In genomic region chr2:36011331-36011825, GRCm38 (mm10) we compare ENCODE assay signal across 9 mouse cellular contexts. TPM values are rescaled to one million over a fixed set of nuclear protein-coding genes. Genes with fewer than 3 reads are reported as not detected.
DNase-seq lines count a peak whose midpoint lies in the region; ATAC-seq and TF ChIP-seq lines count a peak whose summit lies in the region.
"Had no signal": no experiment of that assay in that cellular context is flagged by ENCODE, and none has a peak within 500 bp of the region (broad histone marks: within the 10 kb centered on the region; RNA-seq: fewer than 3 reads in every experiment).

No protein-coding gene starts in this region.

- H3K4me2 ChIP-seq in heart, embryonic 12.5 days = peak overlapping the region; percentile 95
- peak overlapping the region; percentile 78 for H3K4me2 ChIP-seq in hindbrain, embryonic 12.5 days (replicated peaks)
- peak overlapping the region; percentile 83 for H3K4me2 ChIP-seq in midbrain, postnatal 0 days (ENCODE audit: low read depth, low read length, poor library complexity, severe bottlenecking)

- H3K4me3 ChIP-seq in heart, embryonic 12.5 days = peak overlapping the region; percentile 56
- H3K4me3 ChIP-seq in brown adipose tissue, adult 24 weeks (ENCODE audit: insufficient read depth, low read depth, low read length) = peak overlapping the region; percentile 51
- H3K4me3 ChIP-seq in hindbrain, embryonic 12.5 days = peak overlapping the region; percentile 44
- H3K4me3 ChIP-seq in limb, embryonic 10.5 days = peak overlapping the region; percentile 62
- H3K4me3 ChIP-seq in midbrain, postnatal 0 days (ENCODE audit: low read depth, low read length) = peak overlapping the region; percentile 47

- no peak for DNase-seq in heart, adult 9 months (ENCODE audit: low spot score in 2 of 2)
- DNase-seq in limb, embryonic 10.5 days (ENCODE audit: low spot score) = peak; percentile 60
- DNase-seq in midbrain, postnatal 0 days (ENCODE audit: low spot score) = peak; percentile 14
- no peak for DNase-seq in adipocyte (ENCODE audit: low spot score)
- no peak for DNase-seq in adrenal gland, adult 8-10 months

- peak; percentile 59 for TF ChIP-seq CTCF in midbrain, postnatal 0 days (IDR thresholded peaks at IDR 0.05)

- peak overlapping the region; percentile 69 for H3K9ac ChIP-seq in heart, embryonic 12.5 days
- H3K9ac ChIP-seq in hindbrain, embryonic 12.5 days = peak overlapping the region; percentile 61
- H3K9ac ChIP-seq in midbrain, postnatal 0 days (replicated peaks; ENCODE audit: low read length, poor library complexity, severe bottlenecking) = peak overlapping the region; percentile 59

- WGBS in heart, embryonic 12.5 days = 1% methylated on average over 44 of the region's 44 CpGs
- under 1% methylated on average over 44 of the region's 44 CpGs for WGBS in hindbrain, embryonic 12.5 days
- under 1% methylated on average over 44 of the region's 44 CpGs for WGBS in limb, embryonic 10.5 days
- whole genome bisulfite sequencing in midbrain, postnatal 0 days = under 1% methylated on average over 44 of the region's 44 CpGs

- no peaks in the 10 kb centered on the region for H3K36me3 ChIP-seq in heart, embryonic 12.5 days
- H3K36me3 ChIP-seq in hindbrain, embryonic 12.5 days = no peaks in the 10 kb centered on the region
- no peaks in the 10 kb centered on the region for H3K36me3 ChIP-seq in limb, embryonic 10.5 days
- no peaks in the 10 kb centered on the region for H3K36me3 ChIP-seq in midbrain, postnatal 0 days (ENCODE audit: insufficient read depth, low read length)

- ATAC-seq in heart, embryonic 12.5 days (ENCODE audit: insufficient number of reproducible peaks, low FRiP score) = no peak
- ATAC-seq in hindbrain, embryonic 12.5 days (ENCODE audit: low FRiP score) = peak; percentile 36; the same call in 1 of the 2 replicates
- ATAC-seq in midbrain, postnatal 0 days (ENCODE audit: low FRiP score) = peak; percentile 34; the same call in 1 of the 2 replicates

- no peaks in the 10 kb centered on the region for H3K9me3 ChIP-seq in heart, embryonic 12.5 days (replicated peaks)
- no peaks in the 10 kb centered on the region for H3K9me3 ChIP-seq in hindbrain, embryonic 12.5 days (replicated peaks)
- no peaks in the 10 kb centered on the region for H3K9me3 ChIP-seq in limb, embryonic 10.5 days (replicated peaks)
- H3K9me3 ChIP-seq in midbrain, postnatal 0 days (ENCODE audit: low read length) = no peaks in the 10 kb centered on the region

- no peak overlapping the region for H3K27ac ChIP-seq in heart, embryonic 12.5 days (ENCODE audit: poor library complexity, severe bottlenecking)
- H3K27ac ChIP-seq in brown adipose tissue, adult 24 weeks (replicated peaks; ENCODE audit: low read depth, low read length) = no peak overlapping the region
- H3K27ac ChIP-seq in hindbrain, embryonic 12.5 days = no peak overlapping the region
- peak overlapping the region; percentile 74 for H3K27ac ChIP-seq in limb, embryonic 10.5 days
- H3K27ac ChIP-seq in midbrain, postnatal 0 days (ENCODE audit: low read depth, low read length) = no peak overlapping the region

- H3K4me1 ChIP-seq in heart, embryonic 12.5 days (replicated peaks) = peaks cover 24% of the 10 kb centered on the region
- H3K4me1 ChIP-seq in brown adipose tissue, adult 24 weeks (ENCODE audit: control insufficient read depth, insufficient read depth, insufficient read length, low read length) = peaks cover 2% of the 10 kb centered on the region; the same call in 1 of the 2 replicates
- peaks cover 10% of the 10 kb centered on the region for H3K4me1 ChIP-seq in hindbrain, embryonic 12.5 days
- H3K4me1 ChIP-seq in limb, embryonic 10.5 days = peaks cover 12% of the 10 kb centered on the region
- H3K4me1 ChIP-seq in midbrain, postnatal 0 days (ENCODE audit: insufficient read depth, low read length) = peaks cover 3% of the 10 kb centered on the region; the same call in 1 of the 2 replicates

- H3K27me3 ChIP-seq in heart, embryonic 12.5 days (replicated peaks) = peaks cover 36% of the 10 kb centered on the region
- peaks cover 29% of the 10 kb centered on the region for H3K27me3 ChIP-seq in hindbrain, embryonic 12.5 days
- H3K27me3 ChIP-seq in limb, embryonic 10.5 days (ENCODE audit: low read depth, poor library complexity, severe bottlenecking) = peaks cover 41% of the 10 kb centered on the region
- H3K27me3 ChIP-seq in midbrain, postnatal 0 days (ENCODE audit: insufficient read depth, low read length) = 0 out of 2 replicates have a peak, but pooled peaks cover 5% of the 10 kb centered on the region

RNA-seq across cellular contexts. Expression of gene Ttll11, which starts 31.7 kb away (rescaled TPM):
- polyA plus RNA-seq in heart, embryonic 12.5 days (2016; fragmentation: Nextera tagmentation; extraction: Ambion mirVana) = 1.5 and 1.8 TPM in 2 replicates
- polyA plus RNA-seq in brown adipose tissue, adult 24 weeks (2012; ENCODE audit: insufficient read depth, insufficient read length, missing spikeins) = 2.0 and 2.4 TPM in 2 replicates
- polyA plus RNA-seq in hindbrain, embryonic 12.5 days (2016; fragmentation: Nextera tagmentation; extraction: Ambion mirVana) = 4.6 and 5.5 TPM in 2 replicates
- polyA plus RNA-seq in limb, embryonic 10.5 days (2016; fragmentation: Nextera tagmentation; extraction: Ambion mirVana) = 0.65 TPM in 2 replicates
- 10.7 and 15.8 TPM in 2 replicates for total RNA-seq in midbrain, postnatal 0 days (2014; rRNA removed)
- polyA plus RNA-seq in midbrain, postnatal 0 days (2015; fragmentation: Nextera tagmentation; extraction: Ambion mirVana) = 5.3 and 7.8 TPM in 2 replicates
- 1 to 10 TPM; 2.6 to 5.6 (median 4.0) TPM for total RNA-seq in adrenal gland, adult 8-10 months (2022)
- total RNA-seq: hematopoietic stem cell, adult 5-6 weeks had no signal

RNA-seq across cellular contexts. Expression of gene Ndufa8, which starts 37.8 kb away (rescaled TPM):
- polyA plus RNA-seq in heart, embryonic 12.5 days (2016; fragmentation: Nextera tagmentation; extraction: Ambion mirVana) = 287 and 300 TPM in 2 replicates
- 607 and 660 TPM in 2 replicates for polyA plus RNA-seq in brown adipose tissue, adult 24 weeks (2012; ENCODE audit: insufficient read depth, insufficient read length, missing spikeins)
- polyA plus RNA-seq in hindbrain, embryonic 12.5 days (2016; fragmentation: Nextera tagmentation; extraction: Ambion mirVana) = 171 and 179 TPM in 2 replicates
- 208 and 218 TPM in 2 replicates for polyA plus RNA-seq in limb, embryonic 10.5 days (2016; fragmentation: Nextera tagmentation; extraction: Ambion mirVana)
- total RNA-seq in midbrain, postnatal 0 days (2014; rRNA removed) = 87.4 and 95.2 TPM in 2 replicates
- polyA plus RNA-seq in midbrain, postnatal 0 days (2015; fragmentation: Nextera tagmentation; extraction: Ambion mirVana) = 339 and 388 TPM in 2 replicates
- total RNA-seq in adrenal gland, adult 8-10 months (2022) = 100 to 1,000 TPM; 128 to 194 (median 170) TPM

RNA-seq across cellular contexts. Expression of gene Morn5, which starts 37.9 kb away (rescaled TPM):
- polyA plus RNA-seq in heart, embryonic 12.5 days (2016; fragmentation: Nextera tagmentation; extraction: Ambion mirVana) = not detected in 2 replicates
- not detected in 2 replicates for polyA plus RNA-seq in brown adipose tissue, adult 24 weeks (2012; ENCODE audit: insufficient read depth, insufficient read length, missing spikeins)
- 3.2 and 3.6 TPM in 2 replicates for polyA plus RNA-seq in hindbrain, embryonic 12.5 days (2016; fragmentation: Nextera tagmentation; extraction: Ambion mirVana)
- 0.35 TPM in 1 of 2 replicates, not detected in the other for polyA plus RNA-seq in limb, embryonic 10.5 days (2016; fragmentation: Nextera tagmentation; extraction: Ambion mirVana)
- 1.4 and 3.8 TPM in 2 replicates for total RNA-seq in midbrain, postnatal 0 days (2014; rRNA removed)
- 2.1 and 3.5 TPM in 2 replicates for polyA plus RNA-seq in midbrain, postnatal 0 days (2015; fragmentation: Nextera tagmentation; extraction: Ambion mirVana)
- 1 to 10 TPM in 1 of 4 experiments, under 1 TPM in 3; 0.38 to 1.2 (median 0.57) TPM for total RNA-seq in adrenal gland, adult 8-10 months (2022)
- total RNA-seq: hematopoietic stem cell, adult 5-6 weeks had no signal

Comparison
In these comparisons a context has a peak if more than half of its experiments do, and no peak if none do; other contexts are left out.
1. DNase-seq: peak in limb, embryonic 10.5 days (single experiment) and midbrain, postnatal 0 days (single experiment); none in heart, adult 9 months (0 of 2), adipocyte (single experiment) and adrenal gland, adult 8-10 months (single experiment).
2. Peak in every context shown above with its lines, with median percentiles within 50 percentile points of each other: H3K4me2 ChIP-seq, H3K4me3 ChIP-seq and H3K9ac ChIP-seq.